Mouse (Mus musculus): ENCODE measurements around the gene Gm21985. TPM values are rescaled to one million over a fixed set of nuclear protein-coding genes. Genes with fewer than 3 reads are reported as not detected.

The Gm21985 gene
- total and polyA plus RNA-seq, 3 experiments, result 0.51 TPM; not detected in 2

DNA sequence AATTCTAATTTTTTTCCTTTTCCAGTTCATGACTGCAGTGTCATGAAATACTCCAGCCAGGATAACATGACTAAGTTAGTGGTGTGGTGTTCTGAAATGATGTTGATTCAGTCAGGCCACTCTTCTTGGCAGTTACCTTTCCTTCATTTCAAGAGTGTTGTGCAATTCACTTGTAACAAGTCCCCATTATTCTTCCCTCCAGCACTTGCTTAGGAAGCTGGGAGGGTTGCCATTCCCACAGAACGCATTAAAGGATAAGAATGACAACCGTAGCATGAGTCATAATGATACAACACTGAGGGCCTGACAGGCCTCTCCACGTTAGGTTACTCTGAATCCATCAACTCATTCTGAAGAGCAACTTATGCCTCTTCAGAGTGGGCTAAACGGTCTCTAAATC, 107.0 kb downstream of the Gm21985 start:
- Histone ChIP-seq H3K9ac (ENCODE audit: insufficient read depth, low read depth) (no peak overlapping the region), H3K9me3 (replicated peaks; ENCODE audit: low read length) (no peaks in the 10 kb centered on the region), H3K27ac (ENCODE audit: insufficient read depth, low read depth) (no peak overlapping the region), H3K4me1 (ENCODE audit: control insufficient read depth in 1 of 2, insufficient read depth in 2 of 2) (peaks cover 0 to 15% of the 10 kb centered on the region in 2 experiments; a peak in 2 of 4 replicates), H3K36me3 (replicated peaks in 1 of 2; ENCODE audit: control insufficient read depth in 1 of 2, insufficient read depth in 1 of 2, low read length in 1 of 2) (peaks cover 0 to 6% of the 10 kb centered on the region in 2 experiments), H3K4me3 (replicated peaks in 1 of 3; ENCODE audit: low read depth in 2 of 3, low read length in 2 of 3, poor library complexity in 1 of 3) (no peak overlapping the region), H3K27me3 (replicated peaks) (peaks cover 4% of the 10 kb centered on the region), H3K79me2 (replicated peaks; ENCODE audit: control insufficient read depth, extremely low read depth, insufficient read depth, poor library complexity, severe bottlenecking) (no peaks in the 10 kb centered on the region), H3K4me2 (ENCODE audit: insufficient read depth, low read depth, poor library complexity, severe bottlenecking) (no peak overlapping the region)
- TF ChIP-seq JUND (conservative IDR thresholded peaks at IDR 0.05; ENCODE audit: low read depth, low read length) (no peak), MAX (IDR thresholded peaks at IDR 0.05; ENCODE audit: low read length) (no peak), MAFK (IDR thresholded peaks at IDR 0.05; ENCODE audit: insufficient replicate concordance, low read length) (no peak), JUN (IDR thresholded peaks at IDR 0.05; ENCODE audit: insufficient read depth, low read depth, low read length) (no peak), NRF1 (IDR thresholded peaks at IDR 0.05; ENCODE audit: low read depth, low read length) (no peak), MAZ (IDR thresholded peaks at IDR 0.05; ENCODE audit: low read depth, low read length) (no peak), ZC3H11A (IDR thresholded peaks at IDR 0.05; ENCODE audit: low read depth, low read length) (no peak), BHLHE40 (IDR thresholded peaks at IDR 0.05; ENCODE audit: low read depth, low read length) (no peak), HCFC1 (IDR thresholded peaks at IDR 0.05; ENCODE audit: low read depth, low read length) (no peak), RAD21 (IDR thresholded peaks at IDR 0.05; ENCODE audit: low read depth, low read length) (no peak), SIN3A (IDR thresholded peaks at IDR 0.05; ENCODE audit: low read length) (no peak)
- dilution Hi-C loops (cut with MboI; ENCODE audit: extremely low pct_ligation_motif_present, extremely low pct_unique_long_range_greater_than_20kb, low sequenced_read_pairs), result no loop called here
- in situ Hi-C loops (cut with MboI; ENCODE audit: low pct_ligation_motif_present, low pct_unique_long_range_greater_than_20kb, low sequenced_read_pairs), result loop anchor here (10.0 kb wide), 1 partner anchor 82 kb away; the partner anchor contains the start of gene Emc7
- DNase-seq (ENCODE audit: extremely low read depth), result no peak

GRCm38 (mm10) chr2:112374610-112375009, 108.5 kb downstream of the Gm21985 start:
- Histone ChIP-seq H3K4me1 (ENCODE audit: control insufficient read depth in 1 of 2, insufficient read depth in 2 of 2) (peaks cover 0 to 7% of the 10 kb centered on the region in 2 experiments; a peak in 2 of 4 replicates), H3K79me2 (replicated peaks; ENCODE audit: control insufficient read depth, extremely low read depth, insufficient read depth, poor library complexity, severe bottlenecking) (peaks cover 4% of the 10 kb centered on the region), H3K36me3 (replicated peaks in 1 of 2; ENCODE audit: control insufficient read depth in 1 of 2, insufficient read depth in 1 of 2, low read length in 1 of 2) (peaks cover 0 to 4% of the 10 kb centered on the region in 2 experiments), H3K27me3 (replicated peaks) (peaks cover 4% of the 10 kb centered on the region), H3K27ac (ENCODE audit: insufficient read depth, low read depth) (no peak overlapping the region), H3K9me3 (replicated peaks; ENCODE audit: low read length) (no peaks in the 10 kb centered on the region), H3K9ac (ENCODE audit: insufficient read depth, low read depth) (no peak overlapping the region), H3K4me2 (ENCODE audit: insufficient read depth, low read depth, poor library complexity, severe bottlenecking) (no peak overlapping the region), H3K4me3 (replicated peaks in 1 of 3; ENCODE audit: low read depth in 2 of 3, low read length in 2 of 3, poor library complexity in 1 of 3) (no peak overlapping the region)
- no peak for DNase-seq (ENCODE audit: extremely low read depth)
- dilution Hi-C loops (cut with MboI; ENCODE audit: extremely low pct_ligation_motif_present, extremely low pct_unique_long_range_greater_than_20kb, low sequenced_read_pairs), result no loop called here
- TF ChIP-seq E2F4 (IDR thresholded peaks at IDR 0.05; ENCODE audit: insufficient replicate concordance, low read depth, low read length) (no peak), NRF1 (IDR thresholded peaks at IDR 0.05; ENCODE audit: low read depth, low read length) (no peak), CHD2 (IDR thresholded peaks at IDR 0.05; ENCODE audit: low read length) (no peak), ETS1 (conservative IDR thresholded peaks at IDR 0.05; ENCODE audit: low read depth, low read length) (no peak), ZMIZ1 (IDR thresholded peaks at IDR 0.05; ENCODE audit: low read depth, low read length) (no peak)
- in situ Hi-C loops (cut with MboI; ENCODE audit: low pct_ligation_motif_present, low pct_unique_long_range_greater_than_20kb, low sequenced_read_pairs), result loop anchor here (5.0 to 10.0 kb wide), 2 partner anchors 80 to 103 kb away; partner anchors contain the start of gene Emc7
